Mouse (Mus musculus) urinary bladder, postnatal 36 days (tissue): ENCODE data around the gene Slc35e4.
"Not testable (repeated sequence)": the region's sequence is repeated elsewhere in the genome, so short reads cannot be mapped to it uniquely, and the experiment has no call there.

Experiments used
- DNase-seq, 2 experiments: peaks; one replicate each; pipeline ENCODE4 v3.0.0; 2022; ENCODE audit warnings: low spot score in 2 of 2, mixed read lengths in 1 of 2

The Slc35e4 gene

GRCm38 (mm10) chr11:3918738-3919137 lies 4.3 kb upstream of the Slc35e4 start:
- no peak for DNase-seq

- DNase-seq: peak; percentile 90 to 95
These were observed 952 bp downstream of the Slc35e4 start for GRCm38 (mm10) chr11:3913316-3914108.

- DNase-seq: peak in 1 of 2 experiments; percentile 16
These were observed 1.6 kb downstream of the Slc35e4 start for GRCm38 (mm10) chr11:3912875-3913271.

- no peak for DNase-seq
These were observed 2.2 kb downstream of the Slc35e4 start for GRCm38 (mm10) chr11:3912100-3912874.

- DNase-seq: not testable (repeated sequence)
These were observed 3.0 kb downstream of the Slc35e4 start for GRCm38 (mm10) chr11:3911440-3911839.

GRCm38 (mm10) chr11:3910513-3911310 lies 3.8 kb downstream of the Slc35e4 start:
- no peak for DNase-seq

- DNase-seq: no peak
These were observed 5.2 kb downstream of the Slc35e4 start for GRCm38 (mm10) chr11:3909236-3909635.

- no peak for DNase-seq
These were observed 9.0 kb downstream of the Slc35e4 start for GRCm38 (mm10) chr11:3905446-3905845.

GRCm38 (mm10) chr11:3904673-3905072 lies 9.8 kb downstream of the Slc35e4 start:
- DNase-seq: no peak

- DNase-seq: peak in 1 of 2 experiments; percentile 76
These were observed 11.4 kb downstream of the Slc35e4 start for GRCm38 (mm10) chr11:3903046-3903445.

- DNase-seq: no peak
These were observed 11.9 kb downstream of the Slc35e4 start for GRCm38 (mm10) chr11:3902516-3902915.

- no peak for DNase-seq
These were observed 14.2 kb downstream of the Slc35e4 start for GRCm38 (mm10) chr11:3900296-3900695.

GRCm38 (mm10) chr11:3895933-3896332 lies 18.5 kb downstream of the Slc35e4 start:
- no peak for DNase-seq

- peak in 1 of 2 experiments; percentile 33 for DNase-seq
These were observed 19.0 kb downstream of the Slc35e4 start for GRCm38 (mm10) chr11:3895458-3895857.

GRCm38 (mm10) chr11:3894406-3895281 lies 19.8 kb downstream of the Slc35e4 start, which contains the start of the genes 4921536K21Rik and Dusp18:
Gene 4921536K21Rik, minus strand, starts transcription at chr11:3895098.
Gene Dusp18, plus strand, starts transcription at chr11:3895240.
- DNase-seq: peak; percentile 88 to 91

- no peak for DNase-seq
These were observed 20.5 kb downstream of the Slc35e4 start for GRCm38 (mm10) chr11:3893970-3894369.

GRCm38 (mm10) chr11:3887331-3887730 lies 27.1 kb downstream of the Slc35e4 start:
- no peak for DNase-seq

GRCm38 (mm10) chr11:3883711-3884110 lies 30.8 kb downstream of the Slc35e4 start:
- no peak for DNase-seq

- DNase-seq: peak; percentile 53 to 71
These were observed 34.6 kb downstream of the Slc35e4 start for GRCm38 (mm10) chr11:3879836-3880235.

- DNase-seq: no peak
These were observed 35.8 kb downstream of the Slc35e4 start for GRCm38 (mm10) chr11:3878660-3879059.

GRCm38 (mm10) chr11:3876419-3876818 lies 38.0 kb downstream of the Slc35e4 start:
- no peak for DNase-seq
